Mouse (Mus musculus) lung, adult 2 months (tissue): ENCODE results near the gene Dmwd.

ENCODE experiments used
- CTCF ChIP-seq: fragments of 200-500 bp; IDR thresholded peaks from 2 replicates; pipeline ENCODE4 v1.5.1; 2011; ENCODE audit warnings: mild to moderate bottlenecking, low read length, control low read depth; ENCODE audit not compliant: insufficient read depth
- POLR2A ChIP-seq: fragments of 200-500 bp; IDR thresholded peaks from 2 replicates; pipeline ENCODE4 v1.6.1; 2011; ENCODE audit warnings: low read depth, mild to moderate bottlenecking, control low read depth, low read length, borderline replicate concordance; ENCODE audit errors: extremely low read depth

GRCm38 (mm10) chr7:19119631-19120429, 43.8 kb downstream of the Dmwd start, which contains the start of gene Fbxo46:
- TF ChIP-seq POLR2A = peak; percentile 95
- TF ChIP-seq CTCF = no peak
